Mouse (Mus musculus) adrenal gland, adult 18-20 months (tissue): Measurements from ENCODE around the gene Ncl. TPM values are rescaled to one million over a fixed set of nuclear protein-coding genes. Genes with fewer than 3 reads are reported as not detected.

Experiments
- microRNA-seq, 2 experiments: library from miRNA; unstranded; fragments of <30 nt; microRNA quantifications; one replicate each; pipeline ENCODE4 v1.2.0; 2021; ENCODE audit warnings: borderline number of aligned reads in 2 of 2
- total RNA-seq, 2 experiments: library from RNA; stranded (reverse); gene quantifications; 1 replicate in 1 of 2; 2 replicates in 1 of 2; pipeline ENCODE4 v1.2.3; 2021

Gene Ncl
- total RNA-seq, 2 experiments from 2014 or later = 158 to 212 TPM

Small RNA genes within 50 kb of the gene (microRNA-seq; reads per million reads assigned to microRNA genes)
- gene mmu-mir-3535 = 335 to 490 reads per million in 2 experiments

Other genes with a start within 250 kb of the Ncl start
- under 1 TPM; 0.20 to 0.22 TPM for gene Htr2b, start 247.4 kb downstream of the Ncl start, total RNA-seq
- 1 to 10 TPM; 2.4 to 4.0 TPM for gene Gm21972, start 225.8 kb downstream of the Ncl start, total RNA-seq
- gene Armc9, start 204.6 kb downstream of the Ncl start, total RNA-seq = 1 to 10 TPM; 6.4 to 7.2 TPM
- gene B3gnt7, start 56.6 kb downstream of the Ncl start, total RNA-seq = under 1 TPM in 1 of 2 experiments, not detected in 1; 0.54 TPM
- not detected for gene Nmur1, start 66.8 kb upstream of the Ncl start, total RNA-seq
- not detected for gene Tex44, start 66.9 kb upstream of the Ncl start, total RNA-seq
- 100 to 1,000 TPM; 463 to 486 TPM for gene Ptma, start 167.3 kb upstream of the Ncl start, total RNA-seq
- 10 to 100 TPM; 25.3 to 26.0 TPM for gene Pde6d, start 223.2 kb upstream of the Ncl start, total RNA-seq
- gene Cops7b, start 223.5 kb upstream of the Ncl start, total RNA-seq = 10 to 100 TPM in 1 of 2 experiments, 1 to 10 TPM in 1; 9.9 to 12.6 TPM